Mouse (Mus musculus): Measurements from ENCODE around the gene Nwd2. TPM values are rescaled to one million over a fixed set of nuclear protein-coding genes. Genes with fewer than 3 reads are reported as not detected.

Nwd2 gene
- polyA plus RNA-seq, 1 experiment from 2014 or later = 4.1 TPM

- Histone ChIP-seq H3K4me1 (no peaks in the 10 kb centered on the region), H3K4me3 (no peak overlapping the region), H3K36me3 (no peaks in the 10 kb centered on the region), H3K27me3 (no peaks in the 10 kb centered on the region), H3K27ac (replicated peaks) (no peak overlapping the region), H3K4me2 (replicated peaks) (no peak overlapping the region), H3K9me3 (no peaks in the 10 kb centered on the region), H3K9ac (replicated peaks) (no peak overlapping the region)
- ATAC-seq (replicated peaks) = no peak
- WGBS = 90% methylated on average over 5 of the region's 5 CpGs
Measured at GRCm38 (mm10) chr5:63821176-63821575, 172.3 kb downstream of the Nwd2 start.

- ATAC-seq (replicated peaks) = no peak
- 80% methylated on average over 8 of the region's 8 CpGs for WGBS
Measured at GRCm38 (mm10) chr5:63821860-63822259, 173.0 kb downstream of the Nwd2 start.

GRCm38 (mm10) chr5:63823362-63824332 lies 174.7 kb downstream of the Nwd2 start:
- 50% methylated on average over 10 of the region's 10 CpGs for WGBS
- no peak overlapping the region for H3K4me2 ChIP-seq (replicated peaks)
- H3K27ac ChIP-seq (replicated peaks) = no peak overlapping the region
- H3K9me3 ChIP-seq = no peaks in the 10 kb centered on the region
- H3K27me3 ChIP-seq = no peaks in the 10 kb centered on the region
- no peak overlapping the region for H3K9ac ChIP-seq (replicated peaks)
- no peaks in the 10 kb centered on the region for H3K36me3 ChIP-seq
- no peaks in the 10 kb centered on the region for H3K4me1 ChIP-seq
- ATAC-seq (replicated peaks) = no peak
- no peak overlapping the region for H3K4me3 ChIP-seq

More at GRCm38 (mm10) chr5:63821860-63822259, 173.0 kb downstream of the Nwd2 start:
- no peak overlapping the region for H3K9ac ChIP-seq (replicated peaks)
- no peaks in the 10 kb centered on the region for H3K36me3 ChIP-seq
- H3K4me3 ChIP-seq = no peak overlapping the region
- H3K27ac ChIP-seq (replicated peaks) = no peak overlapping the region
- H3K27me3 ChIP-seq = no peaks in the 10 kb centered on the region
- H3K4me1 ChIP-seq = no peaks in the 10 kb centered on the region
- H3K4me2 ChIP-seq (replicated peaks) = no peak overlapping the region
- H3K9me3 ChIP-seq = no peaks in the 10 kb centered on the region

- Histone ChIP-seq H3K4me2 (replicated peaks) (no peak overlapping the region), H3K9me3 (no peaks in the 10 kb centered on the region), H3K27me3 (no peaks in the 10 kb centered on the region), H3K36me3 (no peaks in the 10 kb centered on the region), H3K27ac (replicated peaks) (no peak overlapping the region), H3K4me3 (no peak overlapping the region), H3K4me1 (no peaks in the 10 kb centered on the region), H3K9ac (replicated peaks) (no peak overlapping the region)
- ATAC-seq (replicated peaks) = no peak
- 90% methylated on average over 8 of the region's 8 CpGs for WGBS
Measured at GRCm38 (mm10) chr5:63824599-63825350, 175.9 kb downstream of the Nwd2 start.

- no peaks in the 10 kb centered on the region for H3K4me1 ChIP-seq
- no peak for ATAC-seq (replicated peaks)
- WGBS = 83% methylated on average over 5 of the region's 5 CpGs
- H3K9me3 ChIP-seq = no peaks in the 10 kb centered on the region
- H3K27me3 ChIP-seq = no peaks in the 10 kb centered on the region
- H3K9ac ChIP-seq (replicated peaks) = no peak overlapping the region
- H3K36me3 ChIP-seq = no peaks in the 10 kb centered on the region
- H3K27ac ChIP-seq (replicated peaks) = no peak overlapping the region
- H3K4me3 ChIP-seq = no peak overlapping the region
- no peak overlapping the region for H3K4me2 ChIP-seq (replicated peaks)
Measured at GRCm38 (mm10) chr5:63825881-63826280, 177.0 kb downstream of the Nwd2 start.

- Histone ChIP-seq H3K4me1 (no peaks in the 10 kb centered on the region), H3K27ac (replicated peaks) (no peak overlapping the region), H3K4me2 (replicated peaks) (no peak overlapping the region), H3K9ac (replicated peaks) (no peak overlapping the region), H3K36me3 (no peaks in the 10 kb centered on the region), H3K4me3 (no peak overlapping the region), H3K9me3 (no peaks in the 10 kb centered on the region), H3K27me3 (no peaks in the 10 kb centered on the region)
- no peak for ATAC-seq (replicated peaks)
- WGBS = 81% methylated on average over 6 of the region's 6 CpGs
Measured at GRCm38 (mm10) chr5:63827006-63827405, 178.1 kb downstream of the Nwd2 start.

- Histone ChIP-seq H3K4me3 (no peak overlapping the region), H3K4me1 (no peaks in the 10 kb centered on the region), H3K9me3 (no peaks in the 10 kb centered on the region), H3K9ac (replicated peaks) (no peak overlapping the region), H3K27me3 (no peaks in the 10 kb centered on the region), H3K4me2 (replicated peaks) (no peak overlapping the region), H3K36me3 (no peaks in the 10 kb centered on the region), H3K27ac (replicated peaks) (no peak overlapping the region)
- 62% methylated on average over 5 of the region's 5 CpGs for WGBS
- no peak for ATAC-seq (replicated peaks)
Measured at GRCm38 (mm10) chr5:63827415-63828053, 178.6 kb downstream of the Nwd2 start.

- no peak for ATAC-seq (replicated peaks)
- WGBS = 91% methylated on average over 10 of the region's 10 CpGs
- no peaks in the 10 kb centered on the region for H3K36me3 ChIP-seq
- H3K27ac ChIP-seq (replicated peaks) = no peak overlapping the region
- H3K4me2 ChIP-seq (replicated peaks) = no peak overlapping the region
- H3K9ac ChIP-seq (replicated peaks) = no peak overlapping the region
- H3K4me1 ChIP-seq = no peaks in the 10 kb centered on the region
- no peaks in the 10 kb centered on the region for H3K27me3 ChIP-seq
- H3K9me3 ChIP-seq = no peaks in the 10 kb centered on the region
- no peak overlapping the region for H3K4me3 ChIP-seq
Measured at GRCm38 (mm10) chr5:63828380-63829185, 179.7 kb downstream of the Nwd2 start.

GRCm38 (mm10) chr5:63831054-63831453 lies 182.2 kb downstream of the Nwd2 start:
- Histone ChIP-seq H3K9ac (replicated peaks) (no peak overlapping the region), H3K27ac (replicated peaks) (no peak overlapping the region), H3K9me3 (no peaks in the 10 kb centered on the region), H3K4me1 (no peaks in the 10 kb centered on the region), H3K4me2 (replicated peaks) (no peak overlapping the region), H3K27me3 (no peaks in the 10 kb centered on the region), H3K36me3 (no peaks in the 10 kb centered on the region), H3K4me3 (no peak overlapping the region)
- no peak for ATAC-seq (replicated peaks)
- WGBS = 88% methylated on average over 4 of the region's 4 CpGs

- H3K4me3 ChIP-seq = no peak overlapping the region
- H3K9ac ChIP-seq (replicated peaks) = no peak overlapping the region
- ATAC-seq (replicated peaks) = no peak
- no peak overlapping the region for H3K27ac ChIP-seq (replicated peaks)
- H3K36me3 ChIP-seq = no peaks in the 10 kb centered on the region
- 60% methylated on average over 5 of the region's 5 CpGs for WGBS
- H3K9me3 ChIP-seq = no peaks in the 10 kb centered on the region
- H3K4me2 ChIP-seq (replicated peaks) = no peak overlapping the region
- H3K4me1 ChIP-seq = no peaks in the 10 kb centered on the region
- no peaks in the 10 kb centered on the region for H3K27me3 ChIP-seq
Measured at GRCm38 (mm10) chr5:63833955-63834354, 185.1 kb downstream of the Nwd2 start.

- WGBS = 70% methylated on average over 3 of the region's 3 CpGs
- H3K36me3 ChIP-seq = no peaks in the 10 kb centered on the region
- no peak overlapping the region for H3K4me2 ChIP-seq (replicated peaks)
- no peak overlapping the region for H3K4me3 ChIP-seq
- no peaks in the 10 kb centered on the region for H3K27me3 ChIP-seq
- no peak for ATAC-seq (replicated peaks)
- no peaks in the 10 kb centered on the region for H3K9me3 ChIP-seq
- H3K4me1 ChIP-seq = no peaks in the 10 kb centered on the region
- no peak overlapping the region for H3K9ac ChIP-seq (replicated peaks)
- H3K27ac ChIP-seq (replicated peaks) = no peak overlapping the region
Measured at GRCm38 (mm10) chr5:63834435-63834834, 185.5 kb downstream of the Nwd2 start.
